Mouse (Mus musculus) ES-Bruce4 (cell line): ENCODE data around the gene Gm13275.
"Not testable (repeated sequence)": the region's sequence is repeated elsewhere in the genome, so short reads cannot be mapped to it uniquely, and the experiment has no call there.

Source experiments
- CTCF ChIP-seq: IDR thresholded peaks from one replicate; pipeline ENCODE4 v1.8.1; 2011; ENCODE audit warnings: low read depth, low read length
- POLR2A ChIP-seq: IDR thresholded peaks from one replicate; pipeline ENCODE4 v1.8.1; 2011; ENCODE audit warnings: low read length; ENCODE audit not compliant: insufficient read depth

GRCm38 (mm10) chr4:88785409-88785808 lies 8.9 kb upstream of the Gm13275 start, which contains the start of gene Gm13276:
- TF ChIP-seq CTCF, POLR2A: not testable (repeated sequence)
